Mouse (Mus musculus): ENCODE measurements around the gene Paqr9.

- TF ChIP-seq EP300 (IDR thresholded peaks at IDR 0.05; ENCODE audit: low read depth) (no peak), CTCF (IDR thresholded peaks at IDR 0.05; ENCODE audit: low read depth) (no peak)
Observed at GRCm38 (mm10) chr9:95510693-95511404, 48.6 kb upstream of the Paqr9 start.
